ENCODE assay signal across 18 mouse cellular contexts in the genomic region with DNA sequence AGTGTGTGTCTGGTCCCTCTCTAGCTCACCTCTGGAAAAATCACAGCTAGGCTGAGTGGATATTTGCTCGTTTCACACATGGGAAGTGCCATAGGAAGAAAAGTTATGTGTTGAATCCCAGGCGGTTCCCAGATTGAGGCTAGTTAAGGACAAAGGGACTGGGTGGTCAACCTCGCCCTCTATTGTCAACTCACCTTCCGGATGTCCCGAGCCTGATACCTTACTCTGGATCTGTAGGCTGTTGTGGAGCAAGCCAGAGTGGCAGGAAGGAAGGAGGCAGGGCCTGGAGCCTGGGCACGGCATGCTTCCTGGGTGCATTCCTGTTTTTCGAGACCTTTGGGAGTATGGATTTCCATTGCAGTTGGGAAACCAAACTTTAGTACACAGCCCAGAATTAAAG.
DNase-seq lines count a peak whose midpoint lies in the region; TF ChIP-seq lines count a peak whose summit lies in the region.
"Had no signal": no experiment of that assay in that cellular context is flagged by ENCODE, and none has a peak within 500 bp of the region (broad histone marks: within the 10 kb centered on the region; RNA-seq: fewer than 3 reads in every experiment).

No protein-coding gene starts in this region.

- H3K9ac ChIP-seq in heart, adult 2 months (ENCODE audit: low read depth, low read length): no peak overlapping the region
- H3K9ac ChIP-seq: embryonic facial prominence, embryonic 13.5 days; embryonic facial prominence, embryonic 15.5 days; forebrain, embryonic 12.5 days had no signal

- DNase-seq in gastrocnemius, adult 2 months: no peak
- no peak for DNase-seq in gastrocnemius, postnatal 10 days
- no peak for DNase-seq in heart, adult 2 months
- no peak for DNase-seq in heart, postnatal 25 days (ENCODE audit: low spot score)
- peak; percentile 52 for DNase-seq in ZHBTc4 (ENCODE audit: low read depth, low spot score)
- no peak for DNase-seq in spleen, adult 12 weeks (ENCODE audit: low spot score)
- DNase-seq: B cell, adult 2 months; cerebellum, adult 18-20 months; cerebellum, adult 8-10 months; embryo, embryonic 11 days had no signal

- intact Hi-C loops in gastrocnemius, adult 2 months (cut with DNase I): no loop called here
- intact Hi-C loops in heart, adult 2 months (cut with DNase I): loop anchor here (5.0 kb wide), 1 partner anchor 42 kb away; no protein-coding TSS in a partner anchor
- intact Hi-C loops in heart, postnatal 25 days (cut with DNase I): no loop called here

- H3K27me3 ChIP-seq in heart, adult 2 months (ENCODE audit: control insufficient read depth, insufficient read depth, low read length): no peaks in the 10 kb centered on the region
- H3K27me3 ChIP-seq: CH12.LX; embryonic facial prominence, embryonic 13.5 days; embryonic facial prominence, embryonic 15.5 days; Patski had no signal

- TF ChIP-seq EP300 in heart, adult 2 months (IDR thresholded peaks at IDR 0.05; ENCODE audit: insufficient read depth, low read depth, low read length): 0 out of 2 replicates have a peak, but pooled peaks have one; percentile 34

- H3K4me3 ChIP-seq in gastrocnemius, adult 2 months: no peak overlapping the region
- H3K4me3 ChIP-seq in heart, adult 2 months: no peak overlapping the region
- H3K4me3 ChIP-seq: embryonic facial prominence, embryonic 13.5 days; embryonic facial prominence, embryonic 15.5 days; erythroblast, embryonic 14.5 days; forebrain, embryonic 10.5 days; forebrain, embryonic 12.5 days had no signal

- peaks cover 11% of the 10 kb centered on the region for H3K36me3 ChIP-seq in heart, adult 2 months (ENCODE audit: control insufficient read depth, insufficient read depth, low read length)
- H3K36me3 ChIP-seq: embryonic facial prominence, embryonic 15.5 days; forebrain, embryonic 12.5 days; G1E had no signal

- H3K79me2 ChIP-seq in heart, adult 2 months (replicated peaks; ENCODE audit: control insufficient read depth, insufficient read depth, low read length): no peaks in the 10 kb centered on the region

- H3K27ac ChIP-seq in gastrocnemius, adult 2 months: peak overlapping the region; percentile 20; the same call in 1 of the 2 replicates
- peak overlapping the region; percentile 5 for H3K27ac ChIP-seq in heart, adult 2 months
- H3K27ac ChIP-seq: embryonic facial prominence, embryonic 13.5 days; embryonic facial prominence, embryonic 15.5 days; forebrain, embryonic 10.5 days; forebrain, embryonic 12.5 days had no signal

- no peak for TF ChIP-seq POLR2A in heart, adult 2 months (IDR thresholded peaks at IDR 0.05; ENCODE audit: insufficient read depth, low read depth, low read length)

- TF ChIP-seq CTCF in gastrocnemius, adult 2 months (IDR thresholded peaks at IDR 0.05): no peak
- no peak for TF ChIP-seq CTCF in heart, adult 2 months (IDR thresholded peaks at IDR 0.05)

- peaks cover 5% of the 10 kb centered on the region for H3K4me1 ChIP-seq in heart, adult 2 months (ENCODE audit: control insufficient read depth, insufficient read depth, low read length)

- 48% methylated on average over 7 of the region's 7 CpGs for WGBS in heart, adult 2 months
